Mouse (Mus musculus): ENCODE results near the gene B3gat3. TPM values are rescaled to one million over a fixed set of nuclear protein-coding genes. Genes with fewer than 3 reads are reported as not detected.

B3gat3 gene
- total RNA-seq, 1 experiment from 2014 or later: 35.6 TPM

Other genes starting within 250 kb of the B3gat3 start
- 158 and 184 TPM in 2 replicates for gene Slc3a2, start 197.0 kb upstream of the B3gat3 start, total RNA-seq (2023)
- 22.0 TPM in 2 replicates for gene Wdr74, start 184.5 kb upstream of the B3gat3 start, total RNA-seq (2023)
- gene 1700092M07Rik, start 179.7 kb upstream of the B3gat3 start, total RNA-seq (2023): 1.00 and 1.5 TPM in 2 replicates
- gene Stx5a, start 179.0 kb upstream of the B3gat3 start, total RNA-seq (2023): 173 and 212 TPM in 2 replicates
- gene Nxf1, start 163.3 kb upstream of the B3gat3 start, total RNA-seq (2023): 146 and 190 TPM in 2 replicates
- 20.3 and 22.0 TPM in 2 replicates for gene Tmem223, start 149.4 kb upstream of the B3gat3 start, total RNA-seq (2023)
- gene Tmem179b, start 145.9 kb upstream of the B3gat3 start, total RNA-seq (2023): 52.4 and 65.2 TPM in 2 replicates
- 7.5 and 8.2 TPM in 2 replicates for gene Taf6l, start 134.0 kb upstream of the B3gat3 start, total RNA-seq (2023)
- 36.0 and 36.7 TPM in 2 replicates for gene Polr2g, start 121.8 kb upstream of the B3gat3 start, total RNA-seq (2023)
- gene Zbtb3, start 117.8 kb upstream of the B3gat3 start, total RNA-seq (2023): 0.52 and 0.76 TPM in 2 replicates
- gene Ttc9c, start 101.0 kb upstream of the B3gat3 start, total RNA-seq (2023): 16.9 and 18.9 TPM in 2 replicates
- 86.0 and 118 TPM in 2 replicates for gene Hnrnpul2, start 100.4 kb upstream of the B3gat3 start, total RNA-seq (2023)
- 1.4 TPM in 1 of 2 replicates, not detected in the other for gene AC129217.1, start 90.6 kb upstream of the B3gat3 start, total RNA-seq (2023)
- 43.3 and 49.7 TPM in 2 replicates for gene Bscl2, start 82.9 kb upstream of the B3gat3 start, total RNA-seq (2023)
- gene Gng3, start 81.2 kb upstream of the B3gat3 start, total RNA-seq (2023): not detected in 2 replicates
- 0.27 and 0.57 TPM in 2 replicates for gene Lrrn4cl, start 69.6 kb upstream of the B3gat3 start, total RNA-seq (2023)
- gene Ubxn1, start 48.9 kb upstream of the B3gat3 start, total RNA-seq (2023): 89.2 and 93.8 TPM in 2 replicates
- 15.4 and 22.1 TPM in 2 replicates for gene Uqcc3, start 39.5 kb upstream of the B3gat3 start, total RNA-seq (2023)
- 1.8 and 10.2 TPM in 2 replicates for gene Lbhd1, start 36.6 kb upstream of the B3gat3 start, total RNA-seq (2023)
- gene Gm49403, start 36.4 kb upstream of the B3gat3 start, total RNA-seq (2023): not detected in 2 replicates
- 15.3 and 21.7 TPM in 2 replicates for gene 1810009A15Rik, start 31.5 kb upstream of the B3gat3 start, total RNA-seq (2023)
- 6.5 TPM in 1 of 2 replicates, not detected in the other for gene Gm49416, start 31.4 kb upstream of the B3gat3 start, total RNA-seq (2023)
- 9.3 and 11.1 TPM in 2 replicates for gene Ints5, start 27.4 kb upstream of the B3gat3 start, total RNA-seq (2023)
- gene Ganab, start 22.3 kb upstream of the B3gat3 start, total RNA-seq (2023): 76.0 and 93.0 TPM in 2 replicates
- 1.5 and 2.1 TPM in 2 replicates for gene Rom1, start 9.0 kb downstream of the B3gat3 start, total RNA-seq (2023)
- gene Eml3, start 9.2 kb downstream of the B3gat3 start, total RNA-seq (2023): 43.3 and 54.8 TPM in 2 replicates
- 109 and 121 TPM in 2 replicates for gene Mta2, start 21.5 kb downstream of the B3gat3 start, total RNA-seq (2023)
- gene Tut1, start 33.5 kb downstream of the B3gat3 start, total RNA-seq (2023): 6.5 and 12.9 TPM in 2 replicates
- gene Eef1g, start 46.7 kb downstream of the B3gat3 start, total RNA-seq (2023): 85.1 and 106 TPM in 2 replicates
- gene Ahnak, start 68.9 kb downstream of the B3gat3 start, total RNA-seq (2023): 367 and 445 TPM in 2 replicates
- gene Scgb1a1, start 167.6 kb downstream of the B3gat3 start, total RNA-seq (2023): not detected in 2 replicates
- 4.1 and 5.1 TPM in 2 replicates for gene Asrgl1, start 215.3 kb downstream of the B3gat3 start, total RNA-seq (2023)

Measured in neutrophil, adult 65 days (primary cell).